17 mouse cellular contexts compared by ENCODE assay signal in genomic region chr11:79657053-79657452, GRCm38 (mm10).
DNase-seq lines count a peak whose midpoint lies in the region; TF ChIP-seq lines count a peak whose summit lies in the region.
"Had no signal": no experiment of that assay in that cellular context is flagged by ENCODE, and none has a peak within 500 bp of the region (broad histone marks: within the 10 kb centered on the region; RNA-seq: fewer than 3 reads in every experiment).

No protein-coding gene starts in this region.

- H3K27ac ChIP-seq in CH12.LX (ENCODE audit: insufficient read depth, low read depth): no peak overlapping the region

- in situ Hi-C loops in CH12.LX (cut with MboI; ENCODE audit: low pct_ligation_motif_present, low pct_unique_long_range_greater_than_20kb, low sequenced_read_pairs): no loop called here

- peaks cover 17 to 74% of the 10 kb centered on the region in 2 experiments for H3K4me1 ChIP-seq in CH12.LX (ENCODE audit: control insufficient read depth in 1 of 2, insufficient read depth in 2 of 2)

- dilution Hi-C loops in CH12.LX (cut with MboI; ENCODE audit: extremely low pct_ligation_motif_present, extremely low pct_unique_long_range_greater_than_20kb, low sequenced_read_pairs): no loop called here

- TF ChIP-seq RAD21 in CH12.LX (IDR thresholded peaks at IDR 0.05; ENCODE audit: low read depth, low read length): no peak

- TF ChIP-seq POLR2A in CH12.LX (IDR thresholded peaks at IDR 0.05; ENCODE audit: low read depth, low read length): no peak

- no peaks in the 10 kb centered on the region for H3K9me3 ChIP-seq in CH12.LX (replicated peaks; ENCODE audit: low read length)
- H3K9me3 ChIP-seq: G1E had no signal

- DNase-seq in testis, postnatal 14 days (ENCODE audit: low spot score): peak; percentile 72
- no peak for DNase-seq in testis, postnatal 10 days (ENCODE audit: low spot score)
- DNase-seq in CH12.LX (ENCODE audit: extremely low read depth): no peak
- DNase-seq in MN1 (ENCODE audit: low spot score): no peak
- DNase-seq: adrenal gland, adult 2 months; adrenal gland, adult 8-10 months; adrenal gland, postnatal 10 days; adrenal gland, postnatal 14 days; adrenal gland, postnatal 25 days; B cell, adult 2 months; cerebellum, adult 11 months; cerebellum, adult 11-12 months; cerebellum, adult 18-20 months; cerebellum, adult 2 months; cerebellum, adult 8-10 months had no signal

- no peak overlapping the region for H3K4me3 ChIP-seq in CH12.LX (replicated peaks in 1 of 3; ENCODE audit: low read depth in 2 of 3, low read length in 2 of 3, poor library complexity in 1 of 3)

- H3K4me2 ChIP-seq in CH12.LX (ENCODE audit: insufficient read depth, low read depth, poor library complexity, severe bottlenecking): no peak overlapping the region

- no peaks in the 10 kb centered on the region for H3K36me3 ChIP-seq in CH12.LX (replicated peaks in 1 of 2; ENCODE audit: control insufficient read depth in 1 of 2, insufficient read depth in 1 of 2, low read length in 1 of 2)
- H3K36me3 ChIP-seq: G1E had no signal

- no peak for TF ChIP-seq CTCF in CH12.LX (conservative IDR thresholded peaks at IDR 0.05 in 1 of 2, IDR thresholded peaks at IDR 0.05 in 1 of 2; ENCODE audit: low read depth in 2 of 2, low read length in 2 of 2)

- no peak overlapping the region for H3K9ac ChIP-seq in CH12.LX (ENCODE audit: insufficient read depth, low read depth)

- peaks cover 7% of the 10 kb centered on the region for H3K27me3 ChIP-seq in CH12.LX (replicated peaks)
- H3K27me3 ChIP-seq: Patski had no signal

- no peaks in the 10 kb centered on the region for H3K79me2 ChIP-seq in CH12.LX (replicated peaks; ENCODE audit: control insufficient read depth, extremely low read depth, insufficient read depth, poor library complexity, severe bottlenecking)

- peak; percentile 57; the same call in 1 of the 2 replicates for TF ChIP-seq EP300 in CH12.LX (IDR thresholded peaks at IDR 0.05; ENCODE audit: low read length)

TF ChIP-seq in CH12.LX, 34 proteins besides CTCF, POLR2A, EP300 and RAD21:
- TF ChIP-seq MAFK (IDR thresholded peaks at IDR 0.05; ENCODE audit: insufficient replicate concordance, low read length): no peak
- TF ChIP-seq USF1 (IDR thresholded peaks at IDR 0.05; ENCODE audit: low read depth, low read length): no peak
- peak; percentile 33; the same call in 1 of the 2 replicates for TF ChIP-seq IRF4 (IDR thresholded peaks at IDR 0.05; ENCODE audit: low read depth, low read length)
- TF ChIP-seq ETS1 (conservative IDR thresholded peaks at IDR 0.05; ENCODE audit: low read depth, low read length): no peak
